Mouse (Mus musculus) intestine, embryonic 14.5 days (tissue): ENCODE results near the gene Pla2g3. TPM values are rescaled to one million over a fixed set of nuclear protein-coding genes. Genes with fewer than 3 reads are reported as not detected.

ENCODE experiments used
- ATAC-seq: fragments of 200-750 bp; cut with Nextera tagmentation; replicated peaks from 2 replicates; pipeline ENCODE4 v1.8.0; 2017; ENCODE audit warnings: low read depth, moderate number of reproducible peaks, moderate TSS enrichment, moderate library complexity; ENCODE audit not compliant: low FRiP score, low TSS enrichment
- DNase-seq: peaks from one replicate; pipeline ENCODE4 v3.0.0-alpha.2; 2018; ENCODE audit warnings: low spot score
- H3K27ac ChIP-seq: fragments of 300-500 bp; sonication (generic); 2 replicates; pipeline ENCODE4 v1.5.1; 2014; ENCODE audit warnings: low read depth, mild to moderate bottlenecking, control low read depth
- H3K27me3 ChIP-seq: fragments of 300-500 bp; sonication (generic); replicated peaks from 2 replicates; pipeline ENCODE4 v1.6.1; 2014; ENCODE audit warnings: low read length, control low read depth; ENCODE audit not compliant: control insufficient read depth, insufficient read depth
- H3K36me3 ChIP-seq: fragments of 300-500 bp; sonication (generic); 2 replicates; pipeline ENCODE4 v1.6.1; 2014; ENCODE audit warnings: low read length, control low read depth; ENCODE audit not compliant: control insufficient read depth, insufficient read depth
- H3K4me1 ChIP-seq: fragments of 300-500 bp; sonication (generic); replicated peaks from 2 replicates; pipeline ENCODE4 v1.6.1; 2014; ENCODE audit warnings: low read length, control low read depth, mixed read lengths; ENCODE audit not compliant: control insufficient read depth, insufficient read depth
- H3K4me2 ChIP-seq: fragments of 300-500 bp; sonication (generic); 2 replicates; pipeline ENCODE4 v1.6.1; 2014; ENCODE audit warnings: low read length
- H3K4me3 ChIP-seq: fragments of 300-500 bp; sonication (generic); 2 replicates; pipeline ENCODE4 v1.5.1; 2014; ENCODE audit warnings: low read depth, low read length, control low read depth, mixed read lengths
- H3K9ac ChIP-seq: fragments of 300-500 bp; sonication (generic); 2 replicates; pipeline ENCODE4 v1.6.1; 2014; ENCODE audit warnings: mild to moderate bottlenecking, low read length
- H3K9me3 ChIP-seq: fragments of 300-500 bp; sonication (generic); 2 replicates; pipeline ENCODE4 v1.6.1; 2016; ENCODE audit warnings: low read length, control low read depth; ENCODE audit not compliant: control insufficient read depth
- WGBS: fragments of 180-500 bp; shearing (Covaris S2); extraction: QIAGEN DNeasy Blood & Tissue Kit; methylation state at CpG from one replicate; pipeline ENCODE4 v1.1.7; 2014; 5-methylcytosine and 5-hydroxymethylcytosine counted together
- polyA plus RNA-seq: library from polyadenylated mRNA; unstranded; fragments of >200 nt; fragmentation: Nextera tagmentation; extraction: Ambion mirVana; gene quantifications from 2 replicates; pipeline ENCODE4 v1.2.1, GENCODE M21; 2014

The Pla2g3 gene
- 0.61 and 0.75 TPM in 2 replicates for polyA plus RNA-seq

DNA sequence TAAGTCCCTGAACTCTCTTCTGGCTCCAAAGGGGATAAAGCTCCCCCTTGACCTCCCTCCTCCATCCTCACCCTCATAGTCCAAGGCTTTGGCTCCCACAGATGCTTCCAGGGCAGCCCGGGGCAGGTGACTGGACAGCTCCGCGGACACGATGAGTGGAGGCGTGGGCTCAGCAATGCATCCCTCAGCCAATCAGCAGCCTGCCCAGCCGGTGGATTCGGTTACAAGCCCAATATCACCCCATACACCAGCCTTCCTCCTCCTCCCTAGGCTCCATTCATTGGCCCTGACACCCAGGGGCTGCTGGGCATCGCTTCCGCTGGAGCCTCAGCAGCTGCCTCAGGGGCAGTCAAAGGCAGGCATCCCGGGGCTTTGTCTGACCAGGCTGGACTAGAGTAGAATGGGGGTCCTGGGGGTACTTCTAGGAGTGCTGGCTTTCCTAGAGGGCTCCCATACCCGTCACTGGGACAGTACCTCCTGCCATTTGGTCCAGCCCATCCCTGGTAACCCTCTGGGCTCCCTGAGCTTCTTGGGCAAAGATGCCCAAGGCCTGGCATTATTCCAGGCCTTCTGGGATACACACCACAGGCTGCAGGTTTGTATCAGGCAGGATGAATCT, at the start of gene Pla2g3:
TSS of gene Pla2g3 (plus strand) at position 333 of the 619 bp plus-strand sequence.
- no peak within 1 kb of the TSS for H3K4me2 ChIP-seq
- H3K27me3 ChIP-seq = no peaks in the 10 kb centered on the region
- no peak for ATAC-seq
- no peak within 1 kb of the TSS for H3K27ac ChIP-seq
- DNase-seq = no peak
- WGBS = 20% methylated on average over 11 of the region's 11 CpGs
- H3K9ac ChIP-seq = no peak within 1 kb of the TSS
- no peaks in the 10 kb centered on the region for H3K9me3 ChIP-seq
- no peak within 1 kb of the TSS for H3K4me3 ChIP-seq
- 0 out of 2 replicates have a peak, but pooled peaks cover 3% of the 10 kb centered on the region for H3K4me1 ChIP-seq
- H3K36me3 ChIP-seq = no peaks in the 10 kb centered on the region

GRCm38 (mm10) chr11:3441696-3442443, 46.2 kb upstream of the Pla2g3 start:
- H3K4me2 ChIP-seq = no peak overlapping the region
- no peaks in the 10 kb centered on the region for H3K4me1 ChIP-seq
- no peak overlapping the region for H3K4me3 ChIP-seq
- DNase-seq (no peak), ATAC-seq (no peak)
- no peaks in the 10 kb centered on the region for H3K27me3 ChIP-seq
- no peaks in the 10 kb centered on the region for H3K9me3 ChIP-seq
- H3K27ac ChIP-seq = no peak overlapping the region
- H3K36me3 ChIP-seq = no peaks in the 10 kb centered on the region
- H3K9ac ChIP-seq = no peak overlapping the region

DNA sequence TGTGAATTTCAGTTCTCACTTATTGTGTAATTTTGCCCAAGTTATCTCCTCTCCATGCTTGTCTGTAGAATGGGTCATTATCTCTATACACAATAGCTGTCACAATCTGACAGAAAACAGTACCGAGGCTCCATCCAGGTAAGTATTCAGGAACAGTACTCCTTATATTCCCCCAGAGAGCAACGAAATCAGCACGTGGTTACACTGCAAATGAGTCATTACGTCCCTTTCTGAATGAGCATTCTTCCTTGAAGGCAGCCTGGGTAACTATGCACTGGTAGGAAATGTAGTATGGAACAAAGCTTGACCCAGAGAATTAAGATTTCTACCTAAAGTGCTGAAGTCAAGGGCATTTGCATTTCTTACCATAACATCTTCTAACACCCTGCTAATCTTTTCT, 45.4 kb upstream of the Pla2g3 start:
- WGBS = 81% methylated on average over 4 of the region's 4 CpGs
- ATAC-seq (no peak), DNase-seq (no peak)
- Histone ChIP-seq H3K27me3 (no peaks in the 10 kb centered on the region), H3K4me2 (no peak overlapping the region), H3K9me3 (no peaks in the 10 kb centered on the region), H3K36me3 (no peaks in the 10 kb centered on the region), H3K4me1 (no peaks in the 10 kb centered on the region), H3K9ac (no peak overlapping the region), H3K27ac (no peak overlapping the region), H3K4me3 (no peak overlapping the region)

DNA sequence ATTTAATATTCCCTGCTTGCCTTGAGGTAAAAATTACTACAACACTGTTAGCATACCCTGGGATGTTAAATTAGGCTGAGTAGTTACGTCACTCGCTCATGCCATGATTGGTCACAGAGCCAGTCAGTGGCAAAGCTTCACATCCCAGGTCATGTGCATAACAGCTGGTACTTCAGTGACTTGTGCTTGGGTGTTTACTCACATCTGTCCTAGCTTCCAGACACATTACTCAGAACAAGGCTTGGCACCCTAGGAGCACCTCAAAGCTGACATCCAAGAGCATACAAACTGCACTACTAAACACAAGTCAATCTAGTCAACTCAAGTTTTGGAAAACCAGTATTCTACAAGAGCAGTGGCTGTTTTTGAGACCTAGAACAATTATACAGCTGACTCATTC, 45.0 kb upstream of the Pla2g3 start:
- WGBS = 89% methylated on average over 2 of the region's 2 CpGs
- H3K4me1 ChIP-seq = no peaks in the 10 kb centered on the region
- DNase-seq = no peak
- no peak overlapping the region for H3K9ac ChIP-seq
- H3K36me3 ChIP-seq = no peaks in the 10 kb centered on the region; the same call in 1 of the 2 replicates
- H3K4me3 ChIP-seq = no peak overlapping the region
- no peak overlapping the region for H3K4me2 ChIP-seq
- H3K27me3 ChIP-seq = no peaks in the 10 kb centered on the region
- H3K27ac ChIP-seq = no peak overlapping the region
- ATAC-seq = no peak
- H3K9me3 ChIP-seq = no peaks in the 10 kb centered on the region

DNA sequence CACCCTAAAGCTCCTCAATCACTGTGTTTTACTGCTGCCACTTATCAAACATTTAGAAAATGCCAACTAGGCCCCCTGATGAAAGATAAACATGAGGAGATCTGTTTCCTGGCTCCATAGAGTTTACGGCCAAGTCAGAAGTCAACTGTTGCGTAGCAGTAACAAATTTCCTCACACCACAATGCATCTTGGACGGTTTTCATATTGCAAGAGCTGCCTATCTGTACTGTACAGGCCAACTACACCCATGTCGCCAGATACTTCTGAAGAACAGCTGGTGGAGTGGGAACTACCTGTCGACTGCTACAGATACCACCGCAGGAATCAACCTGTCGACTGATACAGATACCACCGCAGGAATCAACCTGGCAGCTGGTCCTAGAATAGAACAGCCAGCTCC, 43.2 kb upstream of the Pla2g3 start:
- Histone ChIP-seq H3K9me3 (no peaks in the 10 kb centered on the region), H3K4me3 (no peak overlapping the region), H3K27ac (no peak overlapping the region), H3K9ac (no peak overlapping the region), H3K36me3 (no peaks in the 10 kb centered on the region; the same call in 1 of the 2 replicates), H3K4me2 (no peak overlapping the region), H3K4me1 (no peaks in the 10 kb centered on the region), H3K27me3 (no peaks in the 10 kb centered on the region)
- ATAC-seq = no peak
- WGBS = 78% methylated on average over 8 of the region's 8 CpGs
- DNase-seq = no peak

GRCm38 (mm10) chr11:3451701-3452163, 36.4 kb upstream of the Pla2g3 start:
- DNase-seq (no peak), ATAC-seq (peak; percentile 20)
- H3K9me3 ChIP-seq = no peaks in the 10 kb centered on the region
- peak overlapping the region; percentile 76 for H3K27ac ChIP-seq
- H3K4me1 ChIP-seq = peaks cover 12% of the 10 kb centered on the region
- H3K9ac ChIP-seq = peak overlapping the region; percentile 84
- peaks cover 16% of the 10 kb centered on the region for H3K36me3 ChIP-seq
- H3K27me3 ChIP-seq = no peaks in the 10 kb centered on the region
- peak overlapping the region; percentile 94 for H3K4me3 ChIP-seq
- H3K4me2 ChIP-seq = peak overlapping the region; percentile 92
- under 1% methylated on average over 20 of the region's 20 CpGs for WGBS

- DNase-seq = peak; percentile 92
- Histone ChIP-seq H3K9ac (peak within 1 kb of the TSS; percentile 84), H3K4me3 (peak within 1 kb of the TSS; percentile 94), H3K4me1 (peaks cover 12% of the 10 kb centered on the region), H3K4me2 (peak within 1 kb of the TSS; percentile 92), H3K27ac (peak within 1 kb of the TSS; percentile 76), H3K27me3 (no peaks in the 10 kb centered on the region), H3K9me3 (no peaks in the 10 kb centered on the region), H3K36me3 (peaks cover 16% of the 10 kb centered on the region)
- ATAC-seq = peak; percentile 97
- under 1% methylated on average over 45 of the region's 45 CpGs for WGBS
Observed at GRCm38 (mm10) chr11:3452167-3452639, 35.9 kb upstream of the Pla2g3 start, which contains the start of gene Rnf185. Gene Rnf185, minus strand, starts transcription at chr11:3452363.

- H3K27ac ChIP-seq = peak overlapping the region; percentile 76
- peaks cover 16% of the 10 kb centered on the region for H3K36me3 ChIP-seq
- DNase-seq (peak; percentile 61), ATAC-seq (peak; percentile 40; the same call in 1 of the 2 replicates)
- 1% methylated on average over 9 of the region's 9 CpGs for WGBS
- H3K4me2 ChIP-seq = peak overlapping the region; percentile 92
- H3K9ac ChIP-seq = peak overlapping the region; percentile 84
- no peaks in the 10 kb centered on the region for H3K27me3 ChIP-seq
- peak overlapping the region; percentile 94 for H3K4me3 ChIP-seq
- no peaks in the 10 kb centered on the region for H3K9me3 ChIP-seq
- H3K4me1 ChIP-seq = peaks cover 12% of the 10 kb centered on the region
Observed at GRCm38 (mm10) chr11:3452769-3453168, 35.3 kb upstream of the Pla2g3 start.
